Mouse (Mus musculus): Measurements from ENCODE around the gene Fam107b. TPM values are rescaled to one million over a fixed set of nuclear protein-coding genes. Genes with fewer than 3 reads are reported as not detected.

The Fam107b gene
- polyA plus RNA-seq, 1 experiment from 2014 or later: 42.6 TPM

- WGBS: 69% methylated on average over 5 of the region's 5 CpGs
- Histone ChIP-seq H3K27ac (no peak overlapping the region), H3K9me3 (no peaks in the 10 kb centered on the region; the same call in 1 of the 2 replicates), H3K27me3 (ENCODE audit: poor library complexity, severe bottlenecking) (peaks cover 5% of the 10 kb centered on the region), H3K36me3 (replicated peaks) (no peaks in the 10 kb centered on the region), H3K4me1 (peaks cover 4% of the 10 kb centered on the region), H3K4me3 (no peak overlapping the region)
- DNase-seq (ENCODE audit: extremely low spot score, low spot score): no peak
Measured at GRCm38 (mm10) chr2:3800555-3800878, 230.2 kb downstream of the Fam107b start.

DNA sequence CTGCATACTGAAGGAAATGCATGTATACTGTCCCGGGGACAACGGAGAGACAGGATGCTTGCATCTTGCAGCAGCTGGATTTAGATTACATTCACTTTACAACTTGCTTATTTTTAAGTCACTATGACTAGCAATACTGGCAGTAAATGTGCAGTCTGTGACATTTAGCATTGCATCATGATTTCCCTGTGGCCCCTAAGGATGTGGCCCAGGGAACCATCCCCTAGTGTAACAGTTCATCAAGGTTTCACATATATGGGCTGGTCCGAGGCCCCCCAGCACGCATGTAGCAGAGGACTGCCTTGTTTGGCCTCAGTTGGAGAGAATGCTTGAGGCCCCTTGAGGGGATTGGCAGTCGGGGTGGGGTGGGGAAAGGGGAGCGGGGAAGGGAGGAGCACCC is 235.5 kb downstream of the Fam107b start:
- Histone ChIP-seq H3K27ac (no peak overlapping the region), H3K4me1 (no peaks in the 10 kb centered on the region), H3K9me3 (no peaks in the 10 kb centered on the region; the same call in 1 of the 2 replicates), H3K4me3 (no peak overlapping the region), H3K36me3 (replicated peaks) (no peaks in the 10 kb centered on the region), H3K27me3 (ENCODE audit: poor library complexity, severe bottlenecking) (no peaks in the 10 kb centered on the region)
- no peak for DNase-seq (ENCODE audit: extremely low spot score, low spot score)
- 69% methylated on average over 6 of the region's 6 CpGs for WGBS

GRCm38 (mm10) chr2:3810321-3810720 is 240.0 kb downstream of the Fam107b start:
- no peak for DNase-seq (ENCODE audit: extremely low spot score, low spot score)
- H3K36me3 ChIP-seq (replicated peaks): no peaks in the 10 kb centered on the region
- H3K4me3 ChIP-seq: no peak overlapping the region
- H3K4me1 ChIP-seq: no peaks in the 10 kb centered on the region
- WGBS: 78% methylated on average over 5 of the region's 5 CpGs
- no peaks in the 10 kb centered on the region for H3K27me3 ChIP-seq (ENCODE audit: poor library complexity, severe bottlenecking)
- no peaks in the 10 kb centered on the region for H3K9me3 ChIP-seq
- no peak overlapping the region for H3K27ac ChIP-seq

DNA sequence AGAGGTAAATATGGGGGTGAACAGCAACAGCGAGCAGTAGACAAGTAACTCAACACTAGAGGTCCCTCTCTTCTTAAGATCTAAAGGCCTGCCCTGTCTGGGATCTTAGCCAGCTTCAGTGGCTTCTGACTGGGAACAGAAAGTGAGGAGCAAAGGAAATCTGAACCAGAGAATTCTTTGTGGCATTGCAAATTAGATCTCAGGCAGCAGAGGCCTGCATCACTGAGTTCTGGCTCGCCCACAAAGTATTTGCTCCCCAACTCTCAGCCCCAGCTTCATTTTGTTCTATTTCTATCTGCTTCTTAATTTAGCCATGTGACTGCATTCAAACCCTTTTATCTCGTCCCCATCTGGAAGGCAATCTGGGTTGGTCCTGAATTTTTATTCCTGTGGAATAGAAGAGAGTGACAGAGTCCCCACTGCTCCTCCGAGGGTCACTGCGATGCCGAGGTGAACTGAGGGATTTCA is 245.9 kb downstream of the Fam107b start:
- no peaks in the 10 kb centered on the region for H3K27me3 ChIP-seq (ENCODE audit: poor library complexity, severe bottlenecking)
- no peak overlapping the region for H3K27ac ChIP-seq
- WGBS: 79% methylated on average over 6 of the region's 6 CpGs
- no peak for DNase-seq (ENCODE audit: extremely low spot score, low spot score)
- no peak overlapping the region for H3K4me3 ChIP-seq
- H3K9me3 ChIP-seq: no peaks in the 10 kb centered on the region
- H3K4me1 ChIP-seq: no peaks in the 10 kb centered on the region
- no peaks in the 10 kb centered on the region for H3K36me3 ChIP-seq (replicated peaks)

GRCm38 (mm10) chr2:3817626-3818025 is 247.3 kb downstream of the Fam107b start:
- H3K27me3 ChIP-seq (ENCODE audit: poor library complexity, severe bottlenecking): no peaks in the 10 kb centered on the region
- 92% methylated on average over 3 of the region's 3 CpGs for WGBS
- no peaks in the 10 kb centered on the region for H3K4me1 ChIP-seq
- no peaks in the 10 kb centered on the region for H3K36me3 ChIP-seq (replicated peaks)
- DNase-seq (ENCODE audit: extremely low spot score, low spot score): no peak
- no peak overlapping the region for H3K27ac ChIP-seq
- H3K9me3 ChIP-seq: no peaks in the 10 kb centered on the region
- H3K4me3 ChIP-seq: no peak overlapping the region

GRCm38 (mm10) chr2:3822483-3823455 is 252.5 kb downstream of the Fam107b start:
- no peaks in the 10 kb centered on the region for H3K9me3 ChIP-seq
- no peak overlapping the region for H3K4me3 ChIP-seq
- no peaks in the 10 kb centered on the region for H3K4me1 ChIP-seq
- no peak for DNase-seq (ENCODE audit: extremely low spot score, low spot score)
- no peaks in the 10 kb centered on the region for H3K36me3 ChIP-seq (replicated peaks)
- no peak overlapping the region for H3K27ac ChIP-seq
- no peaks in the 10 kb centered on the region for H3K27me3 ChIP-seq (ENCODE audit: poor library complexity, severe bottlenecking)
- 89% methylated on average over 8 of the region's 8 CpGs for WGBS

Other genes with a start within 250 kb of the Fam107b start
- 22.9 and 23.2 TPM in 2 replicates for gene Rpp38, start 237.8 kb upstream of the Fam107b start, polyA plus RNA-seq (2016; fragmentation: Nextera tagmentation; extraction: Ambion mirVana)
- gene Acbd7, start 234.3 kb upstream of the Fam107b start, polyA plus RNA-seq (2016; fragmentation: Nextera tagmentation; extraction: Ambion mirVana): 0.32 TPM in 1 of 2 replicates, not detected in the other
- gene Olah, start 173.3 kb upstream of the Fam107b start, polyA plus RNA-seq (2016; fragmentation: Nextera tagmentation; extraction: Ambion mirVana): not detected in 2 replicates
- 0.30 TPM in 1 of 2 replicates, not detected in the other for gene Meig1, start 147.8 kb upstream of the Fam107b start, polyA plus RNA-seq (2016; fragmentation: Nextera tagmentation; extraction: Ambion mirVana)
- 7.5 and 10.2 TPM in 2 replicates for gene Dclre1c, start 146.4 kb upstream of the Fam107b start, polyA plus RNA-seq (2016; fragmentation: Nextera tagmentation; extraction: Ambion mirVana)
- 39.0 and 43.7 TPM in 2 replicates for gene Suv39h2, start 95.5 kb upstream of the Fam107b start, polyA plus RNA-seq (2016; fragmentation: Nextera tagmentation; extraction: Ambion mirVana)
- gene Gm45902, start 57.7 kb upstream of the Fam107b start, polyA plus RNA-seq (2016; fragmentation: Nextera tagmentation; extraction: Ambion mirVana): 8.9 and 11.1 TPM in 2 replicates
- 147 and 154 TPM in 2 replicates for gene Hspa14, start 57.7 kb upstream of the Fam107b start, polyA plus RNA-seq (2016; fragmentation: Nextera tagmentation; extraction: Ambion mirVana)
- gene Cdnf, start 57.5 kb upstream of the Fam107b start, polyA plus RNA-seq (2016; fragmentation: Nextera tagmentation; extraction: Ambion mirVana): 0.36 and 0.50 TPM in 2 replicates